Mouse (Mus musculus) forebrain, embryonic 16.5 days (tissue): Measurements from ENCODE around the gene Erp29. TPM values are rescaled to one million over a fixed set of nuclear protein-coding genes. Genes with fewer than 3 reads are reported as not detected.
A peak's percentile ranks its signal among the peaks of the same experiment; 100 is the strongest.

Source experiments
- ATAC-seq: fragments of 200-750 bp; cut with Nextera tagmentation; 2 replicates; pipeline ENCODE4 v1.8.0; 2017; ENCODE audit warnings: mild to moderate bottlenecking, moderate library complexity
- H3K27ac ChIP-seq: fragments of 300-500 bp; sonication (generic); 2 replicates; pipeline ENCODE4 v1.5.1; 2014; ENCODE audit warnings: low read length, control low read depth
- H3K27me3 ChIP-seq: fragments of 300-500 bp; sonication (generic); replicated peaks from 2 replicates; pipeline ENCODE4 v1.6.1; 2014; ENCODE audit warnings: low read length; ENCODE audit not compliant: control insufficient read depth, insufficient read depth
- H3K36me3 ChIP-seq: fragments of 300-500 bp; sonication (generic); 2 replicates; pipeline ENCODE4 v1.6.1; 2014; ENCODE audit not compliant: control insufficient read depth, insufficient read depth
- H3K4me1 ChIP-seq: fragments of 300-500 bp; sonication (generic); replicated peaks from 2 replicates; pipeline ENCODE4 v1.6.1; 2014; ENCODE audit warnings: low read length; ENCODE audit not compliant: control insufficient read depth, insufficient read depth
- H3K4me2 ChIP-seq: fragments of 300-500 bp; sonication (generic); 2 replicates; pipeline ENCODE4 v1.6.1; 2014; ENCODE audit warnings: mild to moderate bottlenecking, low read length, control low read depth
- H3K4me3 ChIP-seq: fragments of 300-500 bp; sonication (generic); replicated peaks from 2 replicates; pipeline ENCODE4 v1.5.1; 2014; ENCODE audit warnings: mild to moderate bottlenecking, low read length, control low read depth
- H3K9ac ChIP-seq: fragments of 300-500 bp; sonication (generic); replicated peaks from 2 replicates; pipeline ENCODE4 v1.6.1; 2014; ENCODE audit warnings: low read depth, low read length, control low read depth
- H3K9me3 ChIP-seq: fragments of 300-500 bp; sonication (generic); 2 replicates; pipeline ENCODE4 v1.6.1; 2016; ENCODE audit warnings: low read length; ENCODE audit not compliant: control insufficient read depth
- WGBS: fragments of 180-500 bp; shearing (Covaris S2); extraction: QIAGEN DNeasy Blood & Tissue Kit; methylation state at CpG from one replicate; pipeline ENCODE4 v1.1.7; 2014; 5-methylcytosine and 5-hydroxymethylcytosine counted together
- polyA plus RNA-seq: library from polyadenylated mRNA; unstranded; fragments of >200 nt; fragmentation: Nextera tagmentation; extraction: Ambion mirVana; gene quantifications from 2 replicates; pipeline ENCODE4 v1.2.1, GENCODE M21; 2015

Erp29 gene
- polyA plus RNA-seq, 1 experiment from 2014 or later = 159 TPM

- WGBS = 66% methylated on average over 3 of the region's 3 CpGs
- no peak for ATAC-seq
- H3K36me3 ChIP-seq = no peaks in the 10 kb centered on the region
- H3K27me3 ChIP-seq = no peaks in the 10 kb centered on the region
- no peak overlapping the region for H3K9ac ChIP-seq
- no peak overlapping the region for H3K27ac ChIP-seq
- H3K4me2 ChIP-seq = no peak overlapping the region
- no peak overlapping the region for H3K4me3 ChIP-seq
- H3K4me1 ChIP-seq = no peaks in the 10 kb centered on the region
- no peaks in the 10 kb centered on the region for H3K9me3 ChIP-seq
Measured at GRCm38 (mm10) chr5:121469566-121469965, 17.3 kb upstream of the Erp29 start.

GRCm38 (mm10) chr5:121463601-121464250, 11.4 kb upstream of the Erp29 start:
- Histone ChIP-seq H3K4me2 (no peak overlapping the region), H3K9ac (no peak overlapping the region), H3K27me3 (no peaks in the 10 kb centered on the region), H3K36me3 (no peaks in the 10 kb centered on the region), H3K9me3 (no peaks in the 10 kb centered on the region), H3K4me3 (no peak overlapping the region), H3K4me1 (no peaks in the 10 kb centered on the region), H3K27ac (no peak overlapping the region)
- whole genome bisulfite sequencing = 74% methylated on average over 5 of the region's 5 CpGs
- ATAC-seq = no peak

- no peaks in the 10 kb centered on the region for H3K4me1 ChIP-seq
- WGBS = 82% methylated on average over 5 of the region's 5 CpGs
- H3K4me2 ChIP-seq = no peak overlapping the region
- no peak overlapping the region for H3K9ac ChIP-seq
- no peaks in the 10 kb centered on the region for H3K27me3 ChIP-seq
- no peaks in the 10 kb centered on the region for H3K9me3 ChIP-seq
- H3K36me3 ChIP-seq = no peaks in the 10 kb centered on the region
- no peak overlapping the region for H3K4me3 ChIP-seq
- ATAC-seq = no peak
- H3K27ac ChIP-seq = no peak overlapping the region
Measured at GRCm38 (mm10) chr5:121462967-121463366, 10.7 kb upstream of the Erp29 start.

- Histone ChIP-seq H3K9me3 (no peaks in the 10 kb centered on the region), H3K4me1 (no peaks in the 10 kb centered on the region), H3K36me3 (no peaks in the 10 kb centered on the region), H3K27me3 (no peaks in the 10 kb centered on the region), H3K9ac (no peak overlapping the region), H3K4me2 (no peak overlapping the region), H3K4me3 (no peak overlapping the region), H3K27ac (no peak overlapping the region)
- 32% methylated on average over 1 of the region's 1 CpGs for WGBS
- ATAC-seq = no peak
Measured at GRCm38 (mm10) chr5:121462171-121462502, 9.8 kb upstream of the Erp29 start.

GRCm38 (mm10) chr5:121461339-121462170, 9.2 kb upstream of the Erp29 start:
- Histone ChIP-seq H3K4me1 (no peaks in the 10 kb centered on the region), H3K9me3 (no peaks in the 10 kb centered on the region), H3K9ac (no peak overlapping the region), H3K36me3 (no peaks in the 10 kb centered on the region), H3K4me2 (no peak overlapping the region), H3K27me3 (no peaks in the 10 kb centered on the region), H3K4me3 (no peak overlapping the region), H3K27ac (no peak overlapping the region)
- WGBS = 61% methylated on average over 4 of the region's 4 CpGs
- ATAC-seq = no peak

GRCm38 (mm10) chr5:121455510-121456265, 3.4 kb upstream of the Erp29 start:
- no peak for ATAC-seq
- Histone ChIP-seq H3K27me3 (no peaks in the 10 kb centered on the region), H3K27ac (no peak overlapping the region), H3K36me3 (no peaks in the 10 kb centered on the region), H3K9me3 (no peaks in the 10 kb centered on the region), H3K4me3 (no peak overlapping the region), H3K4me1 (peaks cover 17% of the 10 kb centered on the region), H3K4me2 (no peak overlapping the region), H3K9ac (no peak overlapping the region)
- 87% methylated on average over 9 of the region's 9 CpGs for WGBS

- 91% methylated on average over 3 of the region's 3 CpGs for WGBS
- Histone ChIP-seq H3K4me1 (peaks cover 24% of the 10 kb centered on the region), H3K36me3 (peaks cover 4% of the 10 kb centered on the region; the same call in 1 of the 2 replicates), H3K4me2 (no peak overlapping the region), H3K9ac (no peak overlapping the region), H3K9me3 (no peaks in the 10 kb centered on the region), H3K27me3 (no peaks in the 10 kb centered on the region), H3K4me3 (no peak overlapping the region), H3K27ac (no peak overlapping the region)
- ATAC-seq = no peak
Measured at GRCm38 (mm10) chr5:121454503-121454782, 2.1 kb upstream of the Erp29 start.

GRCm38 (mm10) chr5:121453743-121454502, 1.6 kb upstream of the Erp29 start:
- Histone ChIP-seq H3K36me3 (peaks cover 7% of the 10 kb centered on the region; the same call in 1 of the 2 replicates), H3K9ac (no peak overlapping the region)

GRCm38 (mm10) chr5:121452906-121453305, 600 bp upstream of the Erp29 start:
- Histone ChIP-seq H3K4me1 (peaks cover 25% of the 10 kb centered on the region), H3K9me3 (no peaks in the 10 kb centered on the region), H3K27ac (peak overlapping the region; percentile 92), H3K4me2 (peak overlapping the region; percentile 85), H3K27me3 (no peaks in the 10 kb centered on the region), H3K4me3 (peak overlapping the region; percentile 63), H3K36me3 (peaks cover 14% of the 10 kb centered on the region), H3K9ac (peak overlapping the region; percentile 96)
- 4% methylated on average over 9 of the region's 9 CpGs for WGBS
- ATAC-seq = peak; percentile 30; the same call in 1 of the 2 replicates

More at GRCm38 (mm10) chr5:121453743-121454502, 1.6 kb upstream of the Erp29 start:
- no peak for ATAC-seq
- H3K4me1 ChIP-seq = peaks cover 25% of the 10 kb centered on the region
- H3K27me3 ChIP-seq = no peaks in the 10 kb centered on the region
- H3K4me3 ChIP-seq = no peak overlapping the region
- no peaks in the 10 kb centered on the region for H3K9me3 ChIP-seq
- H3K27ac ChIP-seq = no peak overlapping the region
- WGBS = 95% methylated on average over 13 of the region's 13 CpGs
- H3K4me2 ChIP-seq = no peak overlapping the region
